Mouse (Mus musculus): ENCODE results near the gene 1700034J05Rik. TPM values are rescaled to one million over a fixed set of nuclear protein-coding genes. Genes with fewer than 3 reads are reported as not detected.

1700034J05Rik gene
- total RNA-seq, 2 experiments from 2014 or later = not detected

- ATAC-seq (replicated peaks; ENCODE audit: low FRiP score, low TSS enrichment, poor library complexity, severe bottlenecking) = no peak
These were observed 18.3 kb downstream of the 1700034J05Rik start for GRCm38 (mm10) chr6:146935957-146936356.

- ATAC-seq (replicated peaks; ENCODE audit: low FRiP score, low TSS enrichment, poor library complexity, severe bottlenecking) = no peak
These were observed 21.1 kb downstream of the 1700034J05Rik start for GRCm38 (mm10) chr6:146933123-146933522.

- no peak for ATAC-seq (replicated peaks; ENCODE audit: low FRiP score, low TSS enrichment, poor library complexity, severe bottlenecking)
These were observed 25.2 kb downstream of the 1700034J05Rik start for GRCm38 (mm10) chr6:146929031-146929430.

GRCm38 (mm10) chr6:146928108-146928507 is 26.1 kb downstream of the 1700034J05Rik start:
- no peak for ATAC-seq (replicated peaks; ENCODE audit: low FRiP score, low TSS enrichment, poor library complexity, severe bottlenecking)

- ATAC-seq (replicated peaks; ENCODE audit: low FRiP score, low TSS enrichment, poor library complexity, severe bottlenecking) = no peak
These were observed 27.7 kb downstream of the 1700034J05Rik start for GRCm38 (mm10) chr6:146926415-146926980.

- no peak for ATAC-seq (replicated peaks; ENCODE audit: low FRiP score, low TSS enrichment, poor library complexity, severe bottlenecking)
These were observed 35.9 kb downstream of the 1700034J05Rik start for GRCm38 (mm10) chr6:146918341-146918740.

- ATAC-seq (replicated peaks; ENCODE audit: low FRiP score, low TSS enrichment, poor library complexity, severe bottlenecking) = no peak
These were observed 36.8 kb downstream of the 1700034J05Rik start for GRCm38 (mm10) chr6:146917396-146917795.

GRCm38 (mm10) chr6:146915808-146916207 is 38.4 kb downstream of the 1700034J05Rik start:
- ATAC-seq (replicated peaks; ENCODE audit: low FRiP score, low TSS enrichment, poor library complexity, severe bottlenecking) = no peak

GRCm38 (mm10) chr6:146913489-146914198 is 40.6 kb downstream of the 1700034J05Rik start:
- ATAC-seq (replicated peaks; ENCODE audit: low FRiP score, low TSS enrichment, poor library complexity, severe bottlenecking) = no peak

- ATAC-seq (replicated peaks; ENCODE audit: low FRiP score, low TSS enrichment, poor library complexity, severe bottlenecking) = 0 out of 2 replicates have a peak, but pooled peaks have one; percentile 50
These were observed 41.3 kb downstream of the 1700034J05Rik start for GRCm38 (mm10) chr6:146912835-146913488.

GRCm38 (mm10) chr6:146910801-146911200 is 43.4 kb downstream of the 1700034J05Rik start:
- no peak for ATAC-seq (replicated peaks; ENCODE audit: low FRiP score, low TSS enrichment, poor library complexity, severe bottlenecking)

- ATAC-seq (replicated peaks; ENCODE audit: low FRiP score, low TSS enrichment, poor library complexity, severe bottlenecking) = no peak
These were observed 44.3 kb downstream of the 1700034J05Rik start for GRCm38 (mm10) chr6:146909725-146910489.

GRCm38 (mm10) chr6:146908801-146909200 is 45.4 kb downstream of the 1700034J05Rik start:
- peak; percentile 38; the same call in 1 of the 2 replicates for ATAC-seq (replicated peaks; ENCODE audit: low FRiP score, low TSS enrichment, poor library complexity, severe bottlenecking)

- no peak for ATAC-seq (replicated peaks; ENCODE audit: low FRiP score, low TSS enrichment, poor library complexity, severe bottlenecking)
These were observed 46.4 kb downstream of the 1700034J05Rik start for GRCm38 (mm10) chr6:146907795-146908190.

- no peak for ATAC-seq (replicated peaks; ENCODE audit: low FRiP score, low TSS enrichment, poor library complexity, severe bottlenecking)
These were observed 47.0 kb downstream of the 1700034J05Rik start for GRCm38 (mm10) chr6:146907061-146907794.

- ATAC-seq (replicated peaks; ENCODE audit: low FRiP score, low TSS enrichment, poor library complexity, severe bottlenecking) = no peak
These were observed 48.0 kb downstream of the 1700034J05Rik start for GRCm38 (mm10) chr6:146906000-146906786.

- ATAC-seq (replicated peaks; ENCODE audit: low FRiP score, low TSS enrichment, poor library complexity, severe bottlenecking) = no peak
These were observed 49.5 kb downstream of the 1700034J05Rik start for GRCm38 (mm10) chr6:146904707-146905106.

- ATAC-seq (replicated peaks; ENCODE audit: low FRiP score, low TSS enrichment, poor library complexity, severe bottlenecking) = no peak
These were observed 50.6 kb downstream of the 1700034J05Rik start for GRCm38 (mm10) chr6:146903632-146904031.

Data from megakaryocyte-erythroid progenitor cell, adult 5-6 weeks (primary cell).